Comparison of ENCODE assay signal across 9 mouse cellular contexts in the genomic region with DNA sequence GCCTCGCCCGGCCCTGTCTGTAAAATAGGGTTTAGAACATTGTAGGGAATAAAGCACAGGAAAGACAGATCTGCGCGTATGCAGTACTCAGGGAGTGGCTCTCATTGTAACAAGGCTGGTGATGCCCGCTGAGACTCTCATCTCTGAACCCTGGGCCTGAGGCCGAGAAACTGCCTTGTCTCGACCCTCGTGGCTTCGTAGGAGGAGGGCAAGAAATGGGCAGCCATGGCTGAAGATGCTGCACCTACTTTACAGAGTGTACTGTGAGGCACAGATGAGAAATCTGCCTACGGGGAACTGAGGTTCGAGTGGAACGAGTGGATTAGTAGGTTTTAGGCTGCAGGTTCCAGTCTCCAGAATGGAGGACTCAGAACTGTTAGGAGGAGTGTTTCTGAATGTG. TPM values are rescaled to one million over a fixed set of nuclear protein-coding genes. Genes with fewer than 3 reads are reported as not detected.
A peak's percentile ranks its signal among the peaks of the same experiment; 100 is the strongest.
DNase-seq lines count a peak whose midpoint lies in the region; ATAC-seq lines count a peak whose summit lies in the region.
"Had no signal": no experiment of that assay in that cellular context is flagged by ENCODE, and none has a peak within 500 bp of the region (broad histone marks: within the 10 kb centered on the region; RNA-seq: fewer than 3 reads in every experiment).

No protein-coding gene starts in this region.

- H3K9me3 ChIP-seq in heart, embryonic 14.5 days (ENCODE audit: control insufficient read depth, low read length), result no peaks in the 10 kb centered on the region
- no peaks in the 10 kb centered on the region for H3K9me3 ChIP-seq in embryonic facial prominence, embryonic 11.5 days (replicated peaks; ENCODE audit: control insufficient read depth, low read length)
- no peaks in the 10 kb centered on the region for H3K9me3 ChIP-seq in hindbrain, embryonic 15.5 days
- H3K9me3 ChIP-seq in midbrain, embryonic 13.5 days, result no peaks in the 10 kb centered on the region

- no peak for ATAC-seq in heart, embryonic 14.5 days (ENCODE audit: insufficient number of reproducible peaks, insufficient read depth, low FRiP score, low read depth)
- ATAC-seq in embryonic facial prominence, embryonic 11.5 days (replicated peaks; ENCODE audit: insufficient number of reproducible peaks, low FRiP score, low TSS enrichment, low read depth), result no peak
- ATAC-seq in hindbrain, embryonic 15.5 days (ENCODE audit: low FRiP score, low read depth), result no peak
- ATAC-seq in midbrain, embryonic 13.5 days, result no peak

- DNase-seq in heart, postnatal 14 days, result no peak
- DNase-seq in embryonic facial prominence, embryonic 11.5 days (ENCODE audit: low spot score), result no peak
- no peak for DNase-seq in spleen, postnatal 14 days (ENCODE audit: low spot score in 2 of 2)
- no peak for DNase-seq in right cerebral cortex, postnatal 25 days
- DNase-seq in urinary bladder, postnatal 36 days (ENCODE audit: low spot score in 2 of 2), result no peak

- no peaks in the 10 kb centered on the region for H3K36me3 ChIP-seq in heart, embryonic 14.5 days (ENCODE audit: control insufficient read depth, insufficient read depth, low read length)
- H3K36me3 ChIP-seq in embryonic facial prominence, embryonic 11.5 days (replicated peaks; ENCODE audit: control insufficient read depth, insufficient read depth, low read depth, low read length), result no peaks in the 10 kb centered on the region
- no peaks in the 10 kb centered on the region for H3K36me3 ChIP-seq in hindbrain, embryonic 15.5 days
- H3K36me3 ChIP-seq in midbrain, embryonic 13.5 days, result peaks cover 22% of the 10 kb centered on the region

- no peak overlapping the region for H3K27ac ChIP-seq in heart, embryonic 14.5 days (replicated peaks in 1 of 2; ENCODE audit: control insufficient read depth in 1 of 2, insufficient read depth in 1 of 2, low read depth in 2 of 2, low read length in 2 of 2)
- H3K27ac ChIP-seq in embryonic facial prominence, embryonic 11.5 days (replicated peaks; ENCODE audit: low read depth, low read length), result no peak overlapping the region
- H3K27ac ChIP-seq in hindbrain, embryonic 15.5 days (replicated peaks), result peak overlapping the region; percentile 71
- peak overlapping the region; percentile 91 for H3K27ac ChIP-seq in midbrain, embryonic 13.5 days

- H3K9ac ChIP-seq in heart, embryonic 14.5 days (ENCODE audit: low read length), result no peak overlapping the region; the same call in 1 of the 2 replicates
- H3K9ac ChIP-seq in embryonic facial prominence, embryonic 11.5 days (replicated peaks; ENCODE audit: low read length), result peak overlapping the region; percentile 56; the same call in 1 of the 2 replicates
- H3K9ac ChIP-seq in hindbrain, embryonic 15.5 days, result peak overlapping the region; percentile 71
- H3K9ac ChIP-seq in midbrain, embryonic 13.5 days (replicated peaks), result peak overlapping the region; percentile 79

- intact Hi-C loops in heart, postnatal 14 days (cut with DNase I), result no loop called here

- peak overlapping the region; percentile 46 to 61 for H3K4me3 ChIP-seq in heart, embryonic 14.5 days (ENCODE audit: control insufficient read depth in 1 of 2, insufficient read depth in 1 of 2, low read depth in 1 of 2, low read length in 2 of 2)
- H3K4me3 ChIP-seq in embryonic facial prominence, embryonic 11.5 days (ENCODE audit: low read depth, low read length), result peak overlapping the region; percentile 54
- H3K4me3 ChIP-seq in hindbrain, embryonic 15.5 days, result peak overlapping the region; percentile 51
- peak overlapping the region; percentile 53 for H3K4me3 ChIP-seq in midbrain, embryonic 13.5 days (replicated peaks)

- peak overlapping the region; percentile 99 for H3K4me2 ChIP-seq in heart, embryonic 14.5 days (ENCODE audit: low read length)
- peak overlapping the region; percentile 98 for H3K4me2 ChIP-seq in embryonic facial prominence, embryonic 11.5 days (ENCODE audit: low read depth, low read length)
- peak overlapping the region; percentile 96 for H3K4me2 ChIP-seq in hindbrain, embryonic 15.5 days
- H3K4me2 ChIP-seq in midbrain, embryonic 13.5 days (replicated peaks), result peak overlapping the region; percentile 90

- H3K4me1 ChIP-seq in heart, embryonic 14.5 days (ENCODE audit: control insufficient read depth in 2 of 2, insufficient read depth in 2 of 2, low read length in 2 of 2), result peaks cover 2 to 23% of the 10 kb centered on the region in 2 experiments; a peak in 3 of 4 replicates
- peaks cover 7% of the 10 kb centered on the region; the same call in 1 of the 2 replicates for H3K4me1 ChIP-seq in embryonic facial prominence, embryonic 11.5 days (ENCODE audit: control insufficient read depth, insufficient read depth, low read length)
- peaks cover 40% of the 10 kb centered on the region for H3K4me1 ChIP-seq in hindbrain, embryonic 15.5 days (replicated peaks)
- peaks cover 56% of the 10 kb centered on the region for H3K4me1 ChIP-seq in midbrain, embryonic 13.5 days (replicated peaks)

- 20% methylated on average over 12 of the region's 12 CpGs for WGBS in heart, embryonic 14.5 days
- 14% methylated on average over 12 of the region's 12 CpGs for WGBS in embryonic facial prominence, embryonic 11.5 days
- WGBS in hindbrain, embryonic 15.5 days, result 12% methylated on average over 12 of the region's 12 CpGs
- WGBS in midbrain, embryonic 13.5 days, result 9% methylated on average over 12 of the region's 12 CpGs

- H3K27me3 ChIP-seq in heart, embryonic 14.5 days (ENCODE audit: control insufficient read depth, insufficient read depth, low read length), result peaks cover 77% of the 10 kb centered on the region
- peaks cover 57% of the 10 kb centered on the region for H3K27me3 ChIP-seq in embryonic facial prominence, embryonic 11.5 days (ENCODE audit: control insufficient read depth, insufficient read depth, low read length)
- H3K27me3 ChIP-seq in hindbrain, embryonic 15.5 days, result peaks cover 5% of the 10 kb centered on the region; the same call in 1 of the 2 replicates
- H3K27me3 ChIP-seq in midbrain, embryonic 13.5 days, result peaks cover 25% of the 10 kb centered on the region

RNA-seq across cellular contexts. Expression of a gene that starts 36.7 kb away (rescaled TPM):
- polyA plus RNA-seq in heart, embryonic 14.5 days (2014; fragmentation: Nextera tagmentation; extraction: Ambion mirVana), result not detected in 2 replicates
- total RNA-seq in heart, postnatal 14 days (2021), result not detected
- 4.7 and 5.3 TPM in 2 replicates for polyA plus RNA-seq in embryonic facial prominence, embryonic 11.5 days (2014; fragmentation: Nextera tagmentation; extraction: Ambion mirVana)
- polyA plus RNA-seq in hindbrain, embryonic 15.5 days (2015; fragmentation: Nextera tagmentation; extraction: Ambion mirVana), result 9.4 and 11.0 TPM in 2 replicates
- 15.7 and 18.6 TPM in 2 replicates for polyA plus RNA-seq in midbrain, embryonic 13.5 days (2015; fragmentation: Nextera tagmentation; extraction: Ambion mirVana)
- total RNA-seq: megakaryocyte-erythroid progenitor cell, adult 5-6 weeks had no signal

Comparison
In these comparisons a context has a peak if more than half of its experiments do, and no peak if none do; other contexts are left out.
1. H3K27ac ChIP-seq: peak in hindbrain, embryonic 15.5 days (single experiment) and midbrain, embryonic 13.5 days (single experiment); none in heart, embryonic 14.5 days (0 of 2) and embryonic facial prominence, embryonic 11.5 days (single experiment).
2. Peak in every context shown above with its lines, with median percentiles within 50 percentile points of each other: H3K4me2 ChIP-seq and H3K4me3 ChIP-seq.